Mouse (Mus musculus): ENCODE measurements around the gene Nr1d2.
"Not testable (repeated sequence)": the region's sequence is repeated elsewhere in the genome, so short reads cannot be mapped to it uniquely, and the experiment has no call there.

Gene Nr1d2

GRCm38 (mm10) chr14:18231866-18232265 lies 7.1 kb downstream of the Nr1d2 start:
- DNase-seq, result not testable (repeated sequence)

DNA sequence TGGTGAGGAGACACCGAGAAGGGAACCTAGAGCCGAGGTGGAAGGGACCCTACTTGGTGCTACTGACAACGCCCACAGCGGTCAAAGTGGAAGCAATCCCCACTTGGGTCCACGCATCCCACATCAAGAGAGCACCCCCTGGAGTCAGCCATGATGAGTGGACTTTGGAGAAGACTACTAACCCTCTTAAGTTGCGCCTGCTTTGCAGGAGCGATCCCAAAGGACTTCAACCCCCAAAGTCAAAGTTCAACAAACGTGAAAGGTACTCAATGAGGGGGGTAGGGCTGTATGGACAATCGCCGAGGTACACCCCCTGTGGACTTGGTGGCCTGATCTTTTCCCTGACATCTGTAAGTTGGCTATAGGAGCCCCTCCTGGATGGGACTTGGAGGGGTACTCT lies 9.2 kb downstream of the Nr1d2 start:
- not testable (repeated sequence) for DNase-seq

- DNase-seq, result not testable (repeated sequence)
Observed at GRCm38 (mm10) chr14:18226181-18226580, 12.7 kb downstream of the Nr1d2 start.

DNA sequence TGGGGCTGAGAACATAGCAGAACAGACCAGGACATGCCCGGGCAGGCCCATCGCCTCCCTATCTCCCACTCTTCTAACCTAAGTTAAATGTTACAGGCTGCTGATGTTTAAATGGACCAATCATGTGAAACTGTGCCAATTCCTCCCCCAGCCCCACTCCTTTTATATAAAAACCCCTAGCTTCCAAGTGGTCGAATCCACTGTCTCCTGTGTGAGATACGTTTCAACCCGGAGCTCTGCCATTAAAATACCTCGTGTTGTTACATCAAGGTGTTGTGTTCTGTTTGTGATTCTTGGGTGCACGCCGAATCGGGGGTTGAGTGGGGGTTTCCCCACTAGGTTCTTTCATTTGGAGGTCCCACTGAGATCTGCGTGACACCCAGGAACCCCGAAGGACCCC lies 13.5 kb downstream of the Nr1d2 start:
- not testable (repeated sequence) for DNase-seq

DNA sequence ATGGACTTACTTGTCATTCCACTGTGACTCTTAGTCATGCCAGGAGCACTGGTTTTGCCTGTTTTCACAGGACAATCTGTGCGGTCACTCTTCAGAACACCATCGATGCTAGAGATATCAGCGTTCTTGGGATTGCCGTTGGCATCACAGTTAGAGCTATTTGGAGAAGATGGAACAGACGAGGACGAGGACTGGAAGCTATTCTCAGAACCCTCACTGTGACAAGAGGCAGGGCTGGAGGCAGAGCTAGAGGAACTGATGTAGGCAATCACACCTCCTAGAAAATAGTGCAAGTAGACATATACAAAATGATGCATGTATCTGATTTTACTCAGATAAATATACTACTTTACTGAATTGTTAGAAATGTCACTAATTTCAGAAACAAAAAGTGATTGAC lies 16.9 kb downstream of the Nr1d2 start:
- no peak for DNase-seq

GRCm38 (mm10) chr14:18217158-18217557 lies 21.8 kb downstream of the Nr1d2 start:
- no peak for DNase-seq

GRCm38 (mm10) chr14:18216428-18216827 lies 22.5 kb downstream of the Nr1d2 start:
- no peak for DNase-seq

DNA sequence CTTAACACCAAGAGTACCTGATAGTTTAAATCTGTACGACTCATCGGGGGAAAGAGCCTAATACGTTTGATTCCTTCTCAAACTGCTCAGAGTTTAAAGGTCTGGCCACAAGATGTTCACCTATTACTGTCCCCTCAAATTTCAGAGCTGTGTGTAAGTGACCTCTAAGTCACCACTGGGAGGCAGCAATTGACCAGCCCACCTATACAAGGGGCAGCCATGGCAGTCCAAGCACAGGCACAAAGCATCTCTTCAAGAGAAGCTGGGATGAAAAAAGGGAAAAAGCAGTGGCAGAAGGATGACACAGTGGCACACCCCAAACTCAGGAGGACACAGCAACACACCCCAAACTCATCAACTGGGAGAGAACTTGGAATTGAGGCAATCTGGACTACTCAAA lies 28.1 kb downstream of the Nr1d2 start:
- DNase-seq, result peak; percentile 19

DNA sequence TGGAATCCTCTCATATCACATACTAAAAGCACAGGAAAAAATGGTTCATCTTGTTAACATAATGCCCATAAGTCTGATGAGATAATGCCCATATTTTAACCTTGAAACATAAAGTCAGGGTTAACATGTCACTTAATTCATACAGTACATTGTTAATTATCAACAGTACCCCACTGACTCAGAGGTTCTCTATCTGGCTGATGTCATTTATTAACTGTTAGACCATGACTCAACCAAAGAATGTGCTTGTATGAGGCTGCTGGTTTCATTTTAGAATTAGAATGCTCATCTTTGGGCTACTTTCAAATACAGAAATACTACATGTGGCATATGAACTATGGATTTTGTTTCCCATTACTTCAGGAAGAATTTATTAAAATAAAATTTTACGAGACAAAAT lies 34.6 kb downstream of the Nr1d2 start:
- not testable (repeated sequence) for DNase-seq

DNA sequence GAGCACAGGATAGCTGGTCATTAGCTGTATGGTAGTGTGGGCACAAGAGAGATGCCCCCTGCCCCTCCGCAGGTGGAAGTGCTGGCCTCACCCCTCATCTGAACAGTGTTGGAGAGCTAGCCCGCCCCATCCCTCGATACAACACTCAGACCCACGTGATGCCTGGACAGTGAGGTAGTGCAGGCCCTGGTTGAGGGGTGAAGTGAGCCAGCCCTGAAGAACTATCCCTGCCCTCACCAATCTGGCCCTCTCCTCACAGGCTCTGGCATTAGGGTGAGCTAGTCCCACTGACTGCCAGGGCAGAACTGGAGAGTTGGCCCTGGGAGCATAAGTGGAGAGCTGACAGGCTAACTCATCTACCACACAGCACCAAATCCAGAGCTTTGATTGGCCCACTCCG lies 37.5 kb downstream of the Nr1d2 start:
- DNase-seq, result no peak

DNA sequence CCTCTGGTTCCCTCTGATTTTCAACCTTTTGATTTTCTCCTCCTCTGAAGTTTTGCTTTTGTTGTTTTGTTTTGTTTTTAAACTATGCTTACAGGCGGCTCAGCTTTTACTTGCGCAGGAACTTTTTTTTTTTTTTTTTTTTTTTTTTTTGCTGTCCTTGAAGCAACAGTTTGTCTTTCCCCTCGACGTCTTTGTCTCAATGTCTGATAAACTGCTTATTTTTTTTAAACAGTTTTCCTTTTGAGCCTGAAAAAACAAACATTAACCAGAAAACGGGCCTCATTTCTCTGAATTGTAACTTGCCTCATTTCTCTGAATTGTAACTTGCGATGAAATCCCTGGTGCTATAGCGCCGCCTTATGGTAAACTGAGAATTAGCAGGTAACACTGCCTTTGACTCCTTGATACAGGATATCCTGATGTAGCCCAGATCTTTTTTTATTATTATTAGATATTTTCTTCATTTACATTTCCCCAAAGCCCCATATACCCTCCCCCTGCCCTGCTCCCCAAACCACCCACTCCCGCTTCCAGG lies 52.0 kb downstream of the Nr1d2 start:
- DNase-seq, result peak; percentile 48

DNA sequence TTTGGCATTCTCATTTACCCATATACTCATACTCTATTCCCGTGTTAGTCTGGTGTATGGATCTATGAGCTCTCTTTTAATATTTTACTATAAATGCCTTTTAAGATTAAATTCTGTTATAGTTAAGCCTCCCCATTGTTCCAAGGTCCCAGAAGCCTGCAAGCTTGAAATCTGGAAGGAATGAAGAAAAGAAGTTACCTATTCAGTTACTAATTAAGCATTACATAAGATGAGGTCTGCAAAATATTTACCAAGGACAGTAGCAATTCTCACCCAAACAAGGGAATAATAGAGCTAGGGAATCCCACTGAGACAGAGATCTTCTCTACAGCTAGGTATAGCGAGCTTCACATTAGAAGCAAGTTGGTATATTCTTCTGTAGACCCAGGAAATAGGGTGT lies 61.4 kb downstream of the Nr1d2 start:
- not testable (repeated sequence) for DNase-seq

DNA sequence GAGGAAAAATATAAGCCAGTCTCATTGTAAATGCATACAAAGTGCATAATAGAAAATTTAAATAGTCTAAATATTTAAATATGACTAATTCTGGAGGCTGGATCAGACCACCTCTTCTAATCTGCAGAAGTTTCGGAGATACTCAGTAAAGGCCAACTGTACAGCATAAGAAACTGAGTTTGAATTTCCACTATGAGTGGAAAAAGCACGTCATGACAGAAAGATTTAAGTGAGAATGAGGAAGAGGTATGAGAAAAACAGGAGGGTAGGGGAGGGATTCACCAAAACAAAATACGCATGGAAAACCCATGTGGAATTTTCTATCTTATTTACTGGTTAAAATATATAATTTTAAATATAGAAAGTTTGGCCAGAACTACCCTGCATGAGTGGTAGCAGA lies 71.3 kb downstream of the Nr1d2 start:
- DNase-seq, result no peak

DNA sequence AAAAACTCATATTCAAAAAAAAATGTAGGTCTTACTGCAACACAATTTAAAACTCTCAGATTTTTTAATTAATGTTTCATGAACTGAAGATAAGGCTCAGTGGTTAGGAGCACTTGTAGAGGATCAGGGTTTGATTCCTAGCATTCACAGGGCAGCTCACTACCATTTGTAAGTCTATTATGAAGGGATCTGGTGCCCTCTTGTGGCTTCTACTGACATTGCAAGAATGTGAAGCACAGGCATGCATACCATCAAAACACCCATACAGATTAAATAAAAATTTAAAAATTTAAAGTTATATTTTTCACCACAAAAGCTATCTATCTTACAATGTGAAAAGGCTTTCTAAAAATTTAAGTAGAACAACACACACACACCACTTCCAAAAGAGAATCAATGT lies 71.9 kb downstream of the Nr1d2 start:
- peak; percentile 47 for DNase-seq

All from liver (tissue).